Mouse (Mus musculus) MEL (cell line): ENCODE data around the gene Uri1. TPM values are rescaled to one million over a fixed set of nuclear protein-coding genes. Genes with fewer than 3 reads are reported as not detected.

Experiments used
- DNase-seq: peaks from one replicate; pipeline ENCODE4 v3.0.0; 2011; ENCODE audit warnings: low read depth, low spot score
- H3K27ac ChIP-seq: 2 replicates; pipeline ENCODE4 v1.5.1; 2012; ENCODE audit warnings: low read depth, mild to moderate bottlenecking, control low read depth, low read length, moderate library complexity; ENCODE audit not compliant: control insufficient read depth
- H3K27me3 ChIP-seq, 2 experiments: fragments of 150-350 bp in 1 of 2; sonication (generic) in 1 of 2; 2 replicates each; pipeline ENCODE4 v1.6.1; 2012; ENCODE audit warnings: low read length in 2 of 2, mild to moderate bottlenecking in 2 of 2, improper control_type of control experiment in 1 of 2, moderate library complexity in 1 of 2; ENCODE audit not compliant: insufficient read depth in 2 of 2, control insufficient read depth in 1 of 2
- H3K36me3 ChIP-seq, 2 experiments: 2 replicates each; pipeline ENCODE4 v1.6.1; 2012 to 2014; ENCODE audit warnings: low read length in 2 of 2, improper control_type of control experiment in 1 of 2, inconsistent platforms in 1 of 2, mild to moderate bottlenecking in 1 of 2; ENCODE audit not compliant: insufficient read depth in 2 of 2, control insufficient read depth in 1 of 2
- H3K4me1 ChIP-seq, 2 experiments: fragments of 150-350 bp in 1 of 2; sonication (generic) in 1 of 2; 2 replicates each; pipeline ENCODE4 v1.6.1; 2012; ENCODE audit warnings: low read length in 2 of 2, improper control_type of control experiment in 1 of 2, mild to moderate bottlenecking in 1 of 2; ENCODE audit not compliant: insufficient read depth in 2 of 2, control insufficient read depth in 1 of 2
- H3K4me3 ChIP-seq, 2 experiments: fragments of 150-350 bp in 1 of 2; sonication (generic) in 1 of 2; 2 replicates each; pipeline ENCODE4 v1.5.1; 2012; ENCODE audit warnings: low read depth in 2 of 2, low read length in 2 of 2, mild to moderate bottlenecking in 2 of 2, moderate library complexity in 2 of 2, control low read depth in 1 of 2, improper control_type of control experiment in 1 of 2; ENCODE audit not compliant: control insufficient read depth in 1 of 2, insufficient read depth in 1 of 2
- H3K79me2 ChIP-seq: 2 replicates; pipeline ENCODE4 v1.6.1; 2012; ENCODE audit warnings: mild to moderate bottlenecking, low read length, moderate library complexity; ENCODE audit not compliant: control insufficient read depth, poor library complexity, insufficient read depth
- H3K9ac ChIP-seq: 2 replicates; pipeline ENCODE4 v1.6.1; 2012; ENCODE audit warnings: low read depth, mild to moderate bottlenecking, control low read depth, low read length, moderate library complexity; ENCODE audit not compliant: control insufficient read depth, poor library complexity, severe bottlenecking
- H3K9me3 ChIP-seq: fragments of 150-350 bp; sonication (generic); replicated peaks from 2 replicates; pipeline ENCODE4 v1.6.1; 2012; ENCODE audit warnings: mild to moderate bottlenecking, low read length, improper control_type of control experiment, moderate library complexity; ENCODE audit not compliant: insufficient read depth
- BHLHE40 ChIP-seq: IDR thresholded peaks from 2 replicates; pipeline ENCODE4 v1.6.1; 2012; ENCODE audit warnings: low read depth, mild to moderate bottlenecking, inconsistent platforms, low read length, improper control_type of control experiment, borderline replicate concordance
- CHD2 ChIP-seq: IDR thresholded peaks from 2 replicates; pipeline ENCODE4 v1.6.1; 2011; ENCODE audit warnings: low read length, improper control_type of control experiment
- CTCF ChIP-seq, 3 experiments: IDR thresholded peaks in 2 of 3; conservative IDR thresholded peaks in 1 of 3; 2 replicates each; pipeline ENCODE4 v1.5.1; 2011 to 2012; ENCODE audit warnings: low read length in 3 of 3, low read depth in 2 of 3, mild to moderate bottlenecking in 2 of 3, improper control_type of control experiment in 1 of 3, inconsistent platforms in 1 of 3, mixed read lengths in 1 of 3, moderate library complexity in 1 of 3; ENCODE audit not compliant: control insufficient read depth in 1 of 3, insufficient read depth in 1 of 3, poor library complexity in 1 of 3, severe bottlenecking in 1 of 3
- GABPA ChIP-seq: IDR thresholded peaks from 2 replicates; pipeline ENCODE4 v1.6.1; 2012; ENCODE audit warnings: low read depth, mild to moderate bottlenecking, inconsistent platforms, low read length, improper control_type of control experiment, moderate library complexity
- JUND ChIP-seq: IDR thresholded peaks from 2 replicates; pipeline ENCODE4 v1.6.1; 2011; ENCODE audit warnings: low read depth, mild to moderate bottlenecking, improper control_type of control experiment, low read length
- MAX ChIP-seq: IDR thresholded peaks from 2 replicates; pipeline ENCODE4 v1.6.1; 2011; ENCODE audit warnings: low read length, improper control_type of control experiment
- MAZ ChIP-seq: IDR thresholded peaks from 2 replicates; pipeline ENCODE4 v1.6.1; 2012; ENCODE audit warnings: low read depth, mild to moderate bottlenecking, inconsistent platforms, low read length, improper control_type of control experiment
- MEF2A ChIP-seq: IDR thresholded peaks from 2 replicates; pipeline ENCODE4 v1.6.1; 2014; ENCODE audit warnings: low read depth, mild to moderate bottlenecking, inconsistent platforms, low read length, improper control_type of control experiment; ENCODE audit not compliant: poor library complexity, insufficient replicate concordance, severe bottlenecking; ENCODE audit errors: extremely low read depth
- MXI1 ChIP-seq: IDR thresholded peaks from 2 replicates; pipeline ENCODE4 v1.6.1; 2011; ENCODE audit warnings: mild to moderate bottlenecking, low read depth, low read length, improper control_type of control experiment
- MYB ChIP-seq: IDR thresholded peaks from 2 replicates; pipeline ENCODE4 v1.6.1; 2011; ENCODE audit warnings: mild to moderate bottlenecking, low read depth, low read length, improper control_type of control experiment
- MYC ChIP-seq: IDR thresholded peaks from 2 replicates; pipeline ENCODE4 v1.6.1; 2011; ENCODE audit warnings: low read depth, mild to moderate bottlenecking, low read length, improper control_type of control experiment, moderate library complexity
- POLR2A ChIP-seq, 2 experiments: IDR thresholded peaks; 2 replicates each; pipeline ENCODE4 v1.6.1; 2011 to 2012; ENCODE audit warnings: low read length in 2 of 2, mild to moderate bottlenecking in 2 of 2, control low read depth in 1 of 2, improper control_type of control experiment in 1 of 2, low read depth in 1 of 2, moderate library complexity in 1 of 2; ENCODE audit not compliant: control insufficient read depth in 1 of 2, insufficient read depth in 1 of 2, poor library complexity in 1 of 2
- RCOR1 ChIP-seq: IDR thresholded peaks from 2 replicates; pipeline ENCODE4 v1.6.1; 2012; ENCODE audit warnings: low read depth, mild to moderate bottlenecking, inconsistent platforms, low read length, improper control_type of control experiment
- SMC3 ChIP-seq: IDR thresholded peaks from 2 replicates; pipeline ENCODE4 v1.6.1; 2011; ENCODE audit warnings: low read depth, low read length, improper control_type of control experiment
- TAL1 ChIP-seq: IDR thresholded peaks from 2 replicates; pipeline ENCODE4 v1.6.1; 2012; ENCODE audit warnings: mild to moderate bottlenecking, inconsistent platforms, low read length, moderate library complexity, mixed read lengths
- TBP ChIP-seq: IDR thresholded peaks from 2 replicates; pipeline ENCODE4 v1.8.0; 2011; ENCODE audit warnings: low read depth, low read length, improper control_type of control experiment
- UBTF ChIP-seq: IDR thresholded peaks from 2 replicates; pipeline ENCODE4 v1.6.1; 2012; ENCODE audit warnings: low read depth, mild to moderate bottlenecking, inconsistent platforms, low read length, improper control_type of control experiment, moderate library complexity, borderline replicate concordance; ENCODE audit not compliant: insufficient read depth
- ZC3H11A ChIP-seq: IDR thresholded peaks from 2 replicates; pipeline ENCODE4 v1.6.1; 2012; ENCODE audit warnings: low read depth, mild to moderate bottlenecking, inconsistent platforms, low read length, improper control_type of control experiment
- ZMIZ1 ChIP-seq: IDR thresholded peaks from 2 replicates; pipeline ENCODE4 v1.6.1; 2012; ENCODE audit warnings: low read depth, mild to moderate bottlenecking, inconsistent platforms, low read length, improper control_type of control experiment, moderate library complexity
- ZNF384 ChIP-seq: IDR thresholded peaks from 2 replicates; pipeline ENCODE4 v1.6.1; 2012; ENCODE audit warnings: low read depth, mild to moderate bottlenecking, inconsistent platforms, low read length, improper control_type of control experiment
- polyA plus RNA-seq, 2 experiments: library from polyadenylated mRNA; stranded (reverse) in 1 of 2; unstranded in 1 of 2; fragments of >175 nt in 1 of 2; fragments of >200 nt in 1 of 2; gene quantifications; 2 replicates each; pipeline versions ENCODE4 v1.2.1 to v1.2.4; 2012; ENCODE audit warnings: low replicate concordance in 2 of 2, low read depth in 1 of 2; ENCODE audit not compliant: insufficient read length in 2 of 2, insufficient read depth in 1 of 2, missing spikeins in 1 of 2
- total RNA-seq: library from RNA; depleted of rRNA; stranded (reverse); fragments of 300-350 nt; gene quantifications from 2 replicates; pipeline ENCODE4 v1.2.3, GENCODE M21; 2012

Gene Uri1
- total and polyA plus RNA-seq, 3 experiments: 29.2 to 36.0 TPM; not detected in 1

GRCm38 (mm10) chr7:37978412-37978811, 44.9 kb downstream of the Uri1 start:
- no peak for TF ChIP-seq CHD2
- TF ChIP-seq MAZ: no peak
- TF ChIP-seq MAX: peak; percentile 50; the same call in 1 of the 2 replicates
- TF ChIP-seq MXI1: peak; percentile 47; the same call in 1 of the 2 replicates
- TF ChIP-seq MYC: peak; percentile 49; the same call in 1 of the 2 replicates
- TF ChIP-seq CTCF (IDR thresholded peaks at IDR 0.05 in 2 of 3, conservative IDR thresholded peaks at IDR 0.05 in 1 of 3; ENCODE audit: control insufficient read depth in 1 of 3, insufficient read depth in 1 of 3, low read depth in 2 of 3, low read length in 3 of 3, poor library complexity in 1 of 3, severe bottlenecking in 1 of 3): peak in 2 of 3 experiments; percentile 34 to 36; a peak in 4 of 6 replicates
- H3K9ac ChIP-seq: no peak overlapping the region
- no peaks in the 10 kb centered on the region for H3K9me3 ChIP-seq
- no peaks in the 10 kb centered on the region for H3K79me2 ChIP-seq
- no peaks in the 10 kb centered on the region for H3K27me3 ChIP-seq
- H3K27ac ChIP-seq: no peak overlapping the region
- no peak overlapping the region for H3K4me3 ChIP-seq
- peak; percentile 79 for DNase-seq
- H3K36me3 ChIP-seq: peaks cover 6 to 8% of the 10 kb centered on the region in 2 experiments; a peak in 3 of 4 replicates
- peaks cover 0 to 5% of the 10 kb centered on the region in 2 experiments; a peak in 1 of 4 replicates for H3K4me1 ChIP-seq

- H3K36me3 ChIP-seq: peaks cover 6 to 15% of the 10 kb centered on the region in 2 experiments; a peak in 3 of 4 replicates
- no peak overlapping the region for H3K9ac ChIP-seq
- TF ChIP-seq TAL1: no peak
- no peak for TF ChIP-seq SMC3
- TF ChIP-seq MAZ: no peak
- TF ChIP-seq MEF2A: no peak
- no peak for TF ChIP-seq JUND
- TF ChIP-seq ZC3H11A: no peak
- TF ChIP-seq MYC: no peak
- no peak for TF ChIP-seq ZMIZ1
- TF ChIP-seq MYB: no peak
- TF ChIP-seq TBP: no peak
- TF ChIP-seq GABPA: no peak
- TF ChIP-seq RCOR1: no peak
- no peak for TF ChIP-seq ZNF384
- no peak for TF ChIP-seq UBTF
- no peak for TF ChIP-seq MXI1
- no peak for TF ChIP-seq POLR2A (IDR thresholded peaks at IDR 0.05; ENCODE audit: control insufficient read depth in 1 of 2, insufficient read depth in 1 of 2, low read depth in 1 of 2, low read length in 2 of 2, poor library complexity in 1 of 2)
- TF ChIP-seq BHLHE40: no peak
- peaks cover 2 to 12% of the 10 kb centered on the region in 2 experiments; a peak in 2 of 4 replicates for H3K4me1 ChIP-seq
- 0 out of 2 replicates have a peak, but pooled peaks cover 2% of the 10 kb centered on the region for H3K79me2 ChIP-seq
- no peak for DNase-seq
- H3K4me3 ChIP-seq: no peak overlapping the region
- H3K27ac ChIP-seq: no peak overlapping the region
- no peaks in the 10 kb centered on the region for H3K9me3 ChIP-seq
- H3K27me3 ChIP-seq: no peaks in the 10 kb centered on the region
Observed at GRCm38 (mm10) chr7:37977676-37978075, 45.7 kb downstream of the Uri1 start.
